Mouse (Mus musculus): ENCODE data around the gene Mmp15. TPM values are rescaled to one million over a fixed set of nuclear protein-coding genes. Genes with fewer than 3 reads are reported as not detected.
"Not testable (repeated sequence)": the region's sequence is repeated elsewhere in the genome, so short reads cannot be mapped to it uniquely, and the experiment has no call there.

The Mmp15 gene
- polyA plus RNA-seq, 2 experiments from 2014 or later: 2.1 to 3.6 TPM

DNA sequence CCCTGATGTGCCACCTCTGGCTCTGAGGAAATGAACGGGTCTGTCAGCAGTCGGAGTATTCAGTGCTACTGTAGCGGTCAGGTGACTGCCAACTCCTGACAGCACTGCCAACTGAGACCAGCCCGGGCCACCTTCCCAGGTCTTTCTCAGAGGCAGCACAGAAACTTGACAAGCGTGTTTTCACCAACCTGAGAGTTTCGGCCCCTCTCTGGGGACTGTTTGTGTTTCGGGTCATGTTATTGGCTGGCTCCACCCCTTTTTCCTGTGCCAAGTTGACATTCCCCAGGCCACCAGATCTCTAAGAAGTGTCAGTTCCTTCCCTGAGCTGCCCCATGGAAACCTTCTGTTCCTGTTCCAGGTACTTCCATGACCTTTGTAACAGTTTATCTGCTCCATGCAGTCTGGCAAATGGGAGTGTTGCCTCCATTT is 25.8 kb downstream of the Mmp15 start:
- ATAC-seq: no peak

DNA sequence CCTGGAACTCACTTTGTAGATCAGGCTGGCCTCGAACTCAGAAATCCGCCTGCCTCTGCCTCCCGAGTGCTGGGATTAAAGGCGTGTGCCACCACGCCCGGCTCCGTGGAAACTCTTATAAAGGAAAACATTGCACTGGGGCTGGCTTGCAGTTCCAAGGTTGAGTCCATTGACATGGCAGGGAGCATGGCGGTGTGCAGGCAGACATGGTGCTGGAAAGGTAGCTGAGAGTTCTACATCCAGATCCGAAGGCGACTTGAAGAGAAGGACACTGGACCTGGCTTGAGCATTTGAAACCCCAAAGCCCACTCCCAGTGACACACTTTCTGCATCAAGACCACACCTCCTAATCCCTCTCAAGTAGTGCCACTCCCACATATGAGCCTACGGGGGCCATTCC is 26.9 kb downstream of the Mmp15 start:
- not testable (repeated sequence) for ATAC-seq

DNA sequence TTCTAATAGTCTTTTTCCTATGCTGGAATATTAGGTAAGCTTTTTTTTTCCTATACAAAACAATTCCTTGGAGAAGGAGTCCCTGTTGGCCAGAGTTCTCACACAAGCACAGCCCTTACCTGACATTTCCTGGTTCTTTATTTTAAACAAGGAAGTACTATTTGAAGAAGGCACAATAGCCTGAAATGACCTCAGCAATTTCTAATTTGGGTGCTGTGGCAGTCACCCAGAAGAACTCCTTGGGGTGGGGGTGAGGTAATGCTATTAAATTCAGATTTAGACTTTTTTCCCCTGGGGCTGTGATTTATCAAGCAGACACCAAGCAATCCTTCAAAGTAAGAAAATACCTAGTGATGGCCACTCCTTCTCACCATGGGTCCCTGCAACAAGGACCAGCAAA is 28.9 kb downstream of the Mmp15 start:
- no peak for ATAC-seq

DNA sequence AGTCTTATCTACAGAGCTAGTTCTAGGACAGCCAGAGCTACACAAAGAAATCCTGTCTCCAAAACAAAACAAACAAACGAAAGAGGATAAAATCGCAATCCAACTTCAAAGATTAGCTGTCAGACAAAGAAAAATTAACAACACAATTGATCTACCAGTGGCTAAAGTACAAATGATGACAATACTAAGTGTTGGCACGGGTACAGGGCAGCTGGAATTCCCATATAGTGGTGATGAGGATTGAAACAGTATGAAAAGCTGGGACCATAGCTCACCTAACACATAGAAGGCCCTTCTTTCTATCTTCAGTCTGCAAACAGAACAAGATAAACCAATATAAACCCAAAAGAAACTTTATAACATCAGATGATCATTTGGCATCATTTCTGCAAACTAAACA is 29.5 kb downstream of the Mmp15 start:
- ATAC-seq: no peak

DNA sequence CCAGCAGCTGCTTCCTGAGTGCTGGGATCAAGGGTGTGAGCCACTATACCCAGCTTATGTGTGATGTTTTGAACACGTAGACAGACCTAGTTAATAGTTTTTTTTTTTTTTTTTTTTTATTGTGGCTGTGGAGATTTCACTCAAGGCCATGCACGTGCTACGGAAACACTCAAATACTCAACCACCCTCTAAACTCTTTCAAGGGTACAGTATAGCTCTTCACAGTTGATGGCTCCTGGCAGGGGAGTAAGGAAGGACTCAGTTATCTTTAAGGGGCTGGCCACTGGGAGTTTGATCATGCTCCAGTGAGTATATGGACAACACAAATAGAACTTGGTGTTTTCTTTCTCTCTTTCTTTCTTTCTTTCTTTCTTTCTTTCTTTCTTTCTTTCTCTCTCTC is 32.4 kb downstream of the Mmp15 start:
- no peak for ATAC-seq

DNA sequence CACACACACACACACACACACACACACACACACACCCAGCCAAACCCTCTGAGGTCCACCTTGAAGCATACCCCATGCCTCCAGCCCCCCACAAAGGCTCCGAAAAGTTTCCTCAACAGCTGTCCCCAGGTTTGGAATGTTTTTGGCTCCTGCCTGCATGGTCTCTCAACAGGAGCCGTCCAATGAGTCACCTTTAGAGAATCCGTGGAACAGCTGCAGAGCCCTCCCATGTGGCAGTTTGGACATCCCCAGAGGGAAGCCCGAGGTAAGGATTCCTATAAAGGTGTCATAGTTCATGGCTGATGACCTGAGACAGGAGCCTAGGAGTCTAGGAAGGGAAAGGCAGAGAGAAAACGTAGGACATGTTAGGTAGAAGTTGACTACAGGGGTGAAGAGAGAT is 34.0 kb downstream of the Mmp15 start:
- no peak for ATAC-seq

DNA sequence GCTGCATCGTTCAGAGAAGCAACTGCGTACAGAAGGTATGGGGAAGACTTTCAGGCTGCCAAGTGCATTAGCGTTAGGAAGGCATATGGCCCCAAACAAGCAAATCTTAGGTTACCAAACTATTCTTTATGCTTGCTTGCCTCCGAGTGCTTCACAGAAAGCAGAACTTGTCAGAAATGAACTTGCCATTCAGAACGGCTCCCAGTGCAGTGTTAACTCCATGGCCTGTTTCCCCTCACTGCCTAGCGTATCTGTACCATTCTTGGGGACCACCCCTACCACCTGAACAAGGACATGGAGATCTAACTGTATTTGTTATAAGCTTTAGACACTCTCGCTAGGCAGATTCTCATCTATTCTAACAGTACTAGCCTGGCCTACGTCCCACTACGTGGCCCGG is 35.2 kb downstream of the Mmp15 start:
- no peak for ATAC-seq

DNA sequence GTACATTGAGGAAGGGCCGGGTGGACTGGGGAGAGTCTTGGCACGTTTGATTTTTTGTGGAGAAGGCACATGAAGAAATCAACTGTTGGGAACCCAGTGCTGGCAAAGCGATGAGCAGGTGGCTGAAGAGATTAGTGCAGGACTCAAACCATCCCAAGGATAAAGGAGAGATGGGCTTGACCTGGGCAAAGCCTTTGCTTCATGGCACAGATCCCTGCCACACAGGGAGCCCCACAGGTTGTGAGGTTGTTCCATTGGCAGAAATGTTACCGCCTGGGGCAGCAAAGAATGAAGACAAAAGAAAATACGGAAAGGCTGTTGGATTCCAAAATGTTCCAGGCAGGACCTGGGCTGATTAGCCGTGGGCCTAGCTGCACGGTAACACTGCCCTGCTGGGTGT is 35.9 kb downstream of the Mmp15 start:
- ATAC-seq: no peak

DNA sequence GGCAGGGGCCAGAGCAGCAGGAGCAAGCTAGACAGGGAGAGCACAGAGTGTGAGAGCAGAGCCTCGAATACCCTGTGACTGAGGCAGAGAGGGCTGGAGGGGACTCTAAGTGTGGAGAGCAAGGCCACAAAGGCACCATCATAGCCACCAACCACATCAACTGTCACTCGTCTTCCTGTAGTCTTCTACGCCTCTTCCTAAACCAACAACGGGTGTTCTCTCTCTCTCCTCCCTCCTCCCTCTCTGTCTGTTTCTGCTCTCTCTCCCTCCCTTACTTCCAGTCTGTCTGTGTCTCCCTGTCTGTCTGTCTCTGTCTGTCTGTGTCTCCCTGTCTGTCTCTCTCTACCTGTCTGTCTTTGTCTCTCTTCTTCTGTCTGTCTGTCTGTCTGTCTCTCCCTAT is 38.2 kb downstream of the Mmp15 start:
- ATAC-seq: peak; percentile 53

DNA sequence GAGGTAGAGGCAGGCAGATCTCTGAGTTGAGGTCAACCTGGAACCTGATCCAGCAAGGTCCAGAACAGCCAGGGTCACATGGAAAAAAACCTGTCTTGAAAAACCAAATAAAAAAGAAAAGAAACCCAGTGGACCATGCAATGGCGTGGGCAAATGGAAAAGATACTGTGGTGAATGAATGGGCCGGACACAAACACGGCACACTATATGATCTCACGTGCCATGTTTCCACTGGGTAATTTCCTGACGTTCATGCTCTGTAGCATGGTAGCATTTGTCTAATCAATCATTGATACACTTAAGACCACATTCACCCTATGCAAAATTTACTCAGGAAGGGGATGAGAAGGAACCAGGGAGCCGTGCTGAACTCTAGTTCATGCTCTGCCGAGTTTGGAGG is 39.0 kb downstream of the Mmp15 start:
- no peak for ATAC-seq

DNA sequence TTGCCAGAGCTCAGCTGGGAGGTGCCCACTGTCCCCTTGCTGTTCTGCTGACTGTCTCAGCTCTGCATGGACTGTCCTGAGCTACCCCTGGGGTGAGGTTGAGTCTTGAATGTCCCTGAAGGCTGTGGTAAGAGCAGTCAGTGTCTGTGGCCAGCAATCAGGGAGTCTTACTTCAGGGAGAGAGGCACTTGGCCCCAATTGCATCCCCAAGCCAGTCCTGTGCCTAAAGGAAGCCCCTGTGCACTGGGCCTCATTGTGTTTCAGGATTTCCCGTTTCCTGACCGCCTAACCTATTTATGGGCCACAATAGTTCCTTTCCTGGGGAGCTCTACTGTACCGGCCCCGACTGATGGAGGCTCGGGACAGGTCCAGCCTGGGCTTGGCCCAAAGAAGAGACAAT is 40.5 kb downstream of the Mmp15 start:
- ATAC-seq: no peak

DNA sequence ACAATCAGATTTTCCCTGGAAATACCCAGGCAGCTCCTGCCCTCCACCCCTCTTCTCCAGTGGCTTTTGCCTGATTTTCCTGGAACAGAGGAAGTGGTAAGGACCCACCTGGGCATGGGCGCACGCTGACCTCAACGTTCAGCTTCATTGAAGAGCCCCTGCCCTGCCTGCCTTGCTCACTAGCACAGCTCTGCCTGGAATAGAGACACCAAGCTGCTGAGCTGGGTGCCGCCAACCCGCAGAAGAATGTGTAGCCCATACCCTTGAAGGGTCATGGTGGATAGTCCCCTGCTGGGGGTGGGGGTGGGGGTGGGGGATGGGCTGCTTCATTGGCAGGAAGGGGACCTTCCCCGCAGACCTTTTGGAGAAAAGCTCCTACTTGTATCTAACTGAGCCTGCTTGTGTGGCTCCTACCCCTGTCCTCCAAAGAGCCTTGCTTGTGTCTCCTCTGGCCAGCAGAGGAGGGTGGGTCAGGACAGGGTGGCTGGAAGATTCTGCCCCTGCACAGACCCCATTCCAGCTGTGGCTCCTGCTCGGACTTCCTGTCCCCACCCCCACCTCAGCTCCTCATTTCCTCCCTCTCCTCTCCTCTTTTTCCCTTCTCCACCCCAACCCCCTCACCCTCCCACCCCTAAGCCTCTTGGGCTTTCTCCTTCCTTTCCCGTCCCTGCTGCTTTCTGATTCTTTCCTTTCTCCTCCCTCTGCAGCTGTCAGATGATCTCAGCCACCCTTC is 43.3 kb downstream of the Mmp15 start:
- ATAC-seq: no peak

DNA sequence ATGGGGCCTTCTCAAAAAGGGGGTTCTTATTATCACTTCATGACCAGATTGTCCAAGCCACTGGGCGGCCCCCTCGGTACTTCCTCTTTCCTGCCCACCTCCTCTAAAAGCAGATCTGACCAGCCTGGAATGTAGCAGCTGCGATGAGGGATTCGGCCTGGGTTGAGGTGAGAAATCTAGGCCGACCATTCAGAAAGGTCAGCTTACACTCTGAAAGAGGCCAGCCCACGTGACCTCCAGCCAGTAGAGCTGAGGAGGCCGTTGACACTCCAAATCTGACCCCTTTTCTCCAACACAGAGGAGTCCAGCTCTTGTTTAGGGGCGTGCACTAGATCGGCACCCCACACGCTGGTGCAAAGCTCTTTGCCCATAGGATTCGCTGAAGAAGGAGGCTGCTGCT is 44.7 kb downstream of the Mmp15 start:
- ATAC-seq: no peak

DNA sequence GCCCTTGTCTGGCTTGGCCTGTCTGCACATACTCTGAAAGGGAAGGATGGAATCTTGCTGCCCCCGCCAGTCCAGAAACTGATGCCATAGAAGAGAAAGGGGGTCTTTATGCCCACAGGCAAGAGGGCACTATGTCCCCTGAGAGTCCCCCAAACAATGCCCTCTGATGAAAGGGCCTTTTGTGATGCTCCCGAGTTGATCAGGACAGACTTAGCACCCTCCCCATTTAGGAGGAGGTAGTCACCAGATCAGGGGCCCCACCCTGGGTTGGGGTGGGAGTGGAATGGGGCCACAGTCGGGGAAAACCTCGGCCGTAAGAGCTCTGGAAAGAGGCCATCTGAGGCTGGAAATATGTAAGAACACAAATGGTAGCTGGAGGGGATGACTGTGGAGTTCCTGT is 45.1 kb downstream of the Mmp15 start:
- no peak for ATAC-seq

DNA sequence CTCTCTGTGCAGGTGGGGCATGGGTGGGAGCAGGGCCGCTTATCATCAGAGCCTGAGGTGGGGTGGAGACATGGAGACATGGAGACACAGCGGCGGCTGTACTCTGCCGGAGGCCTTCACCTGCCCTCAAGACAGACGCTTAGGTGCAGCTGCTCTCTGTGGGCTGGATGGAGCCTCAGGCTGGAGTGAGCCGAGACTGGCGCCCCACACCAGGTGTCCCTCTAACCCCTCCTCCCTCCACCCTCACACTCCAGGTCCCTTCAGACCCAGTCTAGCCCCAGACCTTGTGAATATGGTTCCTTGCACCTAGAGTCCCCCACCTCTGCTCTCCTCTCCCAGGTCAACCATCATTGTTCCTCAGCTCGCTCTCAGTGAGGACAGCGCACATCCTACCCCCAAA is 47.1 kb downstream of the Mmp15 start:
- ATAC-seq: no peak

DNA sequence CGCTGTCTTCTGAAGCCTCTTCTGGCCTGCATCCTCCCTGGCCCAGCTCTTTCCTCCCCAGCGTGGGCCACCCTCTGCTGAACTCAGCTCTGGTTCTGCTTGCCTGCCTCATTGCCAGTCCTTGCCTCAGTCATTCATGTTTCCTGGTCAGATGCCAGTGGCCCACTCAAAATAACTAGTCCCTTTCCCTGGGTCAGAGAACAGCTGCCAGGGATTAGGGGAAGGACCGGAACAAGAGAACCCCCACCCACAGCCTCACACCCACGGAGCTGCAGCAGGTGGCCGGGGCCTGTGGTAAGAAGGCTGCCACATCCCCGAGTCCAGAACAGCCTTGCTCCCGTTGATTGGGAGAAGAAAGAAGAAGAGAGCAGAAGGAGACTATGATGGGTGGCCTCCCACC is 49.0 kb downstream of the Mmp15 start:
- no peak for ATAC-seq

DNA sequence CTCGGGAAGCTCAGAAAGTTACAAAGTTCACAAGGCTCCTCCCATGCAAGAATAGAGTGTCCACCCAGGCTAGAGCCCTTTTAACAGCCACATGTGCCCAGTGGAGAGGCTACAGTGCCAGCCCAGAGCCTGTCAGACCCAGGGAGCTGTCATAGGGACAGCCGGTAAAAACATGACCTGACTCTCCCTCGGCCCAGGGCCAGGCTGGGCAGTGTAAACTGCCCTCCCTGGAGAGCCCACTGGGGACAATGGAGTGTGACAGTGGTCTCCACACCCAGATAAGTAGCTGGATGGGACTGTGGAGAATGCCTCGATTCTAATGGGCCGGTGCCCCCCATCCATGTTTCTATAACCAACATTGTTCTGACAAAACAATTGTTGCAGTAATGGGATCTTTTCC is 57.5 kb downstream of the Mmp15 start:
- no peak for ATAC-seq

DNA sequence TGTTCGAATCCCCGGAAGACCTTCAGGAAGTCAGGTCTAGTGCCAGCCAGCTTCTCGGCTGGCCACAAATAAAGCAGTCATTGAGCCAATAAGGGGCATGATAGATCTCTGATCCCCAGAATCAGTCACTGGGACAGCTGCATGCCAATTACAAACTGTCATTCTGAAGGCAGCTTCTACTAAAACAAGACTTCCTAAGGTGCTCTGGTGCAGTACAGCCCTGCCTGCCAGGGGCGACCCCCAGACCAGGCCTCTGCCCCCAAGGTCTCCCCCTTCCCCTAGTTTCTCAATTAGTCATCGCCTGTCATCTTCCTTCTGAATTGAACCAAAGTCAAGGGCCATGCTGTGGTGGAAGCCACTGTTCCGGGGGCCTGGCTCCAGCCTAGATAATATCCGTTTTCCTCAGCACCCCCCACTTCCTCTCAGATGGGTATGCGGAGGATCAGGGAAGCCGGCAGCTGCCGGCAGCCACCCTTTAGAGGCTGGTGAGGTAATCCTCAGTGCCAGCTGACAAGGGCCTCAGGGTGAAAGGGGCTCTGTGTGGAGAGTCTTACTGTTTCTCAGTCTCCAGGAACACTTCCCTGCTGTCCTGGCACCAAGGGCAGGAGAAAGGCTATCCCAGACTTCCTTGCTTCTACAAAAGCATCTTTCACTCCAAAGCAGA is 59.4 kb downstream of the Mmp15 start:
- no peak for ATAC-seq

DNA sequence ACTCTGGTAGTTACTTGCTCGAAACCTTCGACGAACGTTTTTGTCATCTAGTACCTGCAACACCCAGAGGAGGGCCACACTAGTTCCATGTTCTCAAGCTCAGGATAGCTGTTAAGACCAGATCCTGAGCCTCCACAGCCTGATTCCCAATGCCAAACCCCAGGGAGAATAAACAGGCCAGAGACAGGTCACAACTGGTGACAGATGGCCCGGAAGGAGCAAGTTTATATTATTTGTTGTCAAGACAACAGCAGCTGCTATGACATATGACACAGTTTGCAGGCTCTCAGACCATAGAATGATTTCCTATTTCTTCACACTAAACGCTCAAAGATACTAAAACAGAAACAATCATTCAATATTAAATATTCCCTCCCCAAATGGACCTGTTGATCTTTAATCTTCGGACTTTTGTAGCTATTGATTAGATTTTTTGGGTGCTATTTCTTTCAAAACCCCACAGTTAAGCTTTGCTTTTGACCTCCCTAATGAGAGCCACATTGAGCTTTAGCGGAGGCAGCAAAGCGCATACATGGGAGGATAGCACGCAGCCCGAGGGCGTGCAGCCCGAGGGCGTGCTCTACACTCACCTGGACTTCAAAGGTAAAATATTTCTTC is 70.2 kb downstream of the Mmp15 start:
- no peak for ATAC-seq

Other genes starting within 250 kb of the Mmp15 start
- gene Kifc3, start 149.5 kb upstream of the Mmp15 start, polyA plus RNA-seq (2017; shearing (Covaris generic)): not detected
- under 1 TPM in 1 of 2 experiments, not detected in 1; 0.62 TPM for gene Cngb1, start 45.7 kb upstream of the Mmp15 start, polyA plus RNA-seq (2017; shearing (Covaris generic))
- gene Tepp, start 41.7 kb upstream of the Mmp15 start, polyA plus RNA-seq (2017; shearing (Covaris generic)): not detected
- 1 to 10 TPM; 3.7 to 5.0 TPM for gene Zfp319, start 20.3 kb upstream of the Mmp15 start, polyA plus RNA-seq (2017; shearing (Covaris generic))
- 10 to 100 TPM; 57.2 to 69.8 TPM for gene Usb1, start 20.0 kb upstream of the Mmp15 start, polyA plus RNA-seq (2017; shearing (Covaris generic))
- 10 to 100 TPM; 57.9 to 91.6 TPM for gene Cfap20, start 82.6 kb downstream of the Mmp15 start, polyA plus RNA-seq (2017; shearing (Covaris generic))
- 10 to 100 TPM; 15.0 to 17.7 TPM for gene Csnk2a2, start 137.8 kb downstream of the Mmp15 start, polyA plus RNA-seq (2017; shearing (Covaris generic))
- not detected for gene Ccdc113, start 181.8 kb downstream of the Mmp15 start, polyA plus RNA-seq (2017; shearing (Covaris generic))
- gene Prss54, start 224.1 kb downstream of the Mmp15 start, polyA plus RNA-seq (2017; shearing (Covaris generic)): not detected